Mouse (Mus musculus) monocyte, adult 2 months (primary cell): Measurements from ENCODE around the gene Rasal3.

ENCODE experiments used
- DNase-seq, 2 experiments: peaks; one replicate each; pipeline ENCODE4 v3.0.0; 2022; ENCODE audit warnings: low spot score in 2 of 2, low read depth in 1 of 2

The Rasal3 gene

GRCm38 (mm10) chr17:32403417-32403816, at the start of gene Rasal3:
TSS of gene Rasal3 (minus strand) at chr17:32403583.
- DNase-seq, result no peak

DNA sequence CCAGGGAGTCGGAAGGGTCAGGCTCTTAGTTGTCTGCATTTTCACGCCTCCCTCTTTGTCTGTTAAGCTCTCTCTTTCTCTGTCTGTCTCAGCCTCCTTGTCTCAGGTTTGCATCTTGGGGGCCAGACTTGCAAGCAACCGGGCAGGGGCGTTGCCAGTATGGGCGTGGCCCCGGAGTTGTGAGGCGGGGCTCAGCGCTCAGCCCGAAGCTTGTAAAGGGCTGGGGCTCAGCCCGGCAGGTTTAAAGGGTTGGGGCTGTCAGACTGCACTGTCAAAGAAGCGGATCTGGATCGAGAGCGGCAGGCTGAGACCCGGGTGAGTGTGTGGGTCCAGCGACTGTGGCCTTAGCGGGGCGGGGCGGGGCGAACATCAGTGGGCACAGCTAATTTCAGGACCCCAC, 49.1 kb upstream of the Rasal3 start, which contains the start of gene Cyp4f39:
Gene Cyp4f39 (plus strand): TSS at position 242 of the 400 bp plus-strand sequence.
- DNase-seq, result no peak

- no peak for DNase-seq
Observed at GRCm38 (mm10) chr17:32450844-32451537, 47.6 kb upstream of the Rasal3 start.

DNA sequence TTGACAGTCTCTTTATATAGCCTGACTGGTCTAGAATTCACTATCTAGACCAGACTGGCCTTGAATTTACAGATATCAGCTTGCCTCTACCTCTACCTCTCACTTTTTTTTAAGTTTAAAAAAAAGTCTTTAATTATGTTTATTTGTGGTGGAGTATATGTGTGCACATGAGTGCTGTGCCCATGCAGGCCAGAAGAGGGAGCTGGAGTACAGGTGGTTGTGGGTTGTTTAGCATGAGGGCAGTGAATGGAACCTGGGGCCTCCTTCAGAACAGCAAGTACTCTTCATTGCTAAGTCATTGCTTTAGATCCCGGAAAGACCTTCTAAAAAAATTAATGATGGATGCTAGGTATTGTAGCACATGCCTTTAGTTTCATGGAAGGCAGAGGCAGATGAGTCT, 45.7 kb upstream of the Rasal3 start:
- DNase-seq, result no peak

GRCm38 (mm10) chr17:32447195-32447594, 43.8 kb upstream of the Rasal3 start:
- DNase-seq, result no peak

GRCm38 (mm10) chr17:32445016-32445415, 41.6 kb upstream of the Rasal3 start:
- no peak for DNase-seq

GRCm38 (mm10) chr17:32443245-32443644, 39.9 kb upstream of the Rasal3 start:
- DNase-seq, result no peak

- no peak for DNase-seq
Observed at GRCm38 (mm10) chr17:32437106-32437505, 33.7 kb upstream of the Rasal3 start.

GRCm38 (mm10) chr17:32435151-32435550, 31.8 kb upstream of the Rasal3 start:
- DNase-seq, result no peak

- DNase-seq, result no peak
Observed at GRCm38 (mm10) chr17:32434324-32434723, 30.9 kb upstream of the Rasal3 start.

- DNase-seq, result no peak
Observed at GRCm38 (mm10) chr17:32431972-32432371, 28.6 kb upstream of the Rasal3 start.

- no peak for DNase-seq
Observed at GRCm38 (mm10) chr17:32426610-32427009, 23.2 kb upstream of the Rasal3 start.

- no peak for DNase-seq
Observed at GRCm38 (mm10) chr17:32424034-32424433, 20.7 kb upstream of the Rasal3 start, which contains the start of gene Pglyrp2. TSS of gene Pglyrp2 (minus strand) at chr17:32424167.

DNA sequence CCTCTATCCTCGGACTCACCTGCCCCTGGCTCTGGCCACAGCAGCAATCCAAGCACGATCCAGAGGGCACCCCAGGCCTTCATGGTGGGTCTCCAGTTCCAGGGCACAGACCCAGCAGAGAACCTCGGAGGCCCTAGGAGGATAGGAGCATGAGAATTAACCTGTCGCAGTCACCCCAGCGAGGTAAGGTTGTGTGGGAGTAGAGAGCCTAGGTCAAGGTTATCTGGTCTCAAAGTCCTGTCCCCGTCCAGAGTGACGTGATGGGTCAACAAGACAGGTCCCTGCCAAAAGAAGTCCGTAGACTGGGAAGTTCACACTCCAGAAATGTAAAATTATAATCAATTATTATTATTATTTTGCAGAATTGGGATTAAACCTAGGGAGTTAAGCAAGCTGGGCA, 17.4 kb upstream of the Rasal3 start:
- no peak for DNase-seq

- no peak for DNase-seq
Observed at GRCm38 (mm10) chr17:32419989-32420388, 16.6 kb upstream of the Rasal3 start.

- DNase-seq, result no peak
Observed at GRCm38 (mm10) chr17:32416771-32417170, 13.4 kb upstream of the Rasal3 start.

GRCm38 (mm10) chr17:32415417-32416020, 12.1 kb upstream of the Rasal3 start:
- DNase-seq, result no peak

GRCm38 (mm10) chr17:32411898-32412297, 8.5 kb upstream of the Rasal3 start:
- DNase-seq, result no peak

DNA sequence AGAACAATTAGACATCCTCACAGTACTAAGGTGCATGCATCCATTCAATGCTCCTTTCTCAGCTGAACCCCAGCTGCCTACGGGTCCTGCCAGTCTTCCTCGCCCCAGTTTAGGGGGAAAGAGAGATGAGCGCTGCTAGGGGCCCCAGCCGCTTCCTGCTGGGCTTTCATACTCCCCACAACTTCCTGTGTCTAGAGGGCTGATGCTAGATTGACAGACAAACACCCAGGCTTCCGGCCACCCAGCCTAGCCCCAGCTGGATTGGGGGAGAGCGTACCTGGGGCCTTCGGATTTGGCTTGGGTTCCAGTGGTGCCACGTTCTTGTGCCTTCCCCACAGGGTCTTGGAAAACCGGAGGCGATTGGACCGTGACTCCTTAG, 615 bp downstream of the Rasal3 start:
- no peak for DNase-seq

DNA sequence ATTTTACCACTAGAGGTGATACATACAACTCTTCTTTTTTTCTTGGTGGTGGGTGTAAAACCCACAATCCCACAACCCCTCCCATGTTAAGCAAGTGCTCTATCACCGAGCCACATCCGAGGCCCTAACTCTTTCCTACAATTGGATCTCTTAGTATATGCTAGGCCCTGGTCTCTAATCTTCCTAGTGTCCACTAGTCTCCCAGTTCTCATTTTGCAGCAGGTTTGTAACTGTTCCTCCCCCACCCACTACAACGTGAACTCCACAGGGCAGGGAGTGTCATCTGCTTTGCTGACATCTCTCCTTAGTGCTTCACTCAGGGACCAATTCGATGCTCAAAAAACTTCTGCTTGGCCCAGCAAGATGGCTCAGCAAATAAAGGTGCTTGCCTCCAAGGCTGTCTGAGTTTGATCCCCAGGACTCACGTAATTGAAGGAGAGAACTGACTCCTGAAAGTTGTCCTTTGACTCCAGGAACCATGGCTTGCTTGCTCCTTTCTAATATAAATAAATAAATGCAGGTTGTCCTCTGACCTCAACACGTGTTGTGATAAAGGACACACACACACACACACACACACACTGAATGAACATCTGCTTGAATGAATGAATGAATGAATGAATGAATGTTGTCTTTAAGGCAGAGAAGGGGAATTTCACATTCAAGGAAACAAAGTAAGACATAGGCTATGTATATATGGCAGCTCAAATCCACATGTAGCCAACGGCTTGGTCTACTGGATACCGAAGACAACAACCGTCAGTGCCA, 1.2 kb downstream of the Rasal3 start:
- DNase-seq, result no peak

GRCm38 (mm10) chr17:32396266-32396665, 7.1 kb downstream of the Rasal3 start:
- no peak for DNase-seq

GRCm38 (mm10) chr17:32393944-32394343, 9.4 kb downstream of the Rasal3 start:
- no peak for DNase-seq
